Mouse (Mus musculus) brown adipose tissue, adult 24 weeks (tissue): ENCODE data around the gene Cpt1a. TPM values are rescaled to one million over a fixed set of nuclear protein-coding genes. Genes with fewer than 3 reads are reported as not detected.

Experiments
- H3K27ac ChIP-seq: fragments of 200-500 bp; replicated peaks from 2 replicates; pipeline ENCODE4 v1.5.1; 2012; ENCODE audit warnings: low read depth, mild to moderate bottlenecking, low read length
- H3K4me1 ChIP-seq: fragments of 200-500 bp; 2 replicates; pipeline ENCODE4 v1.6.1; 2012; ENCODE audit warnings: low read length, mixed read lengths; ENCODE audit not compliant: control insufficient read depth, insufficient read depth, insufficient read length
- H3K4me3 ChIP-seq: fragments of 200-500 bp; 2 replicates; pipeline ENCODE4 v1.5.1; 2012; ENCODE audit warnings: low read depth, mild to moderate bottlenecking, low read length, moderate library complexity; ENCODE audit not compliant: insufficient read depth
- polyA plus RNA-seq: library from polyadenylated mRNA; stranded (reverse); fragments of >200 nt; gene quantifications from 2 replicates; pipeline ENCODE4 v1.2.4, GENCODE M21; 2012; ENCODE audit not compliant: missing spikeins, insufficient read depth, insufficient read length

Gene Cpt1a
- polyA plus RNA-seq, 1 experiment: 10.0 TPM

- H3K27ac ChIP-seq: no peak overlapping the region
- H3K4me1 ChIP-seq: 0 out of 2 replicates have a peak, but pooled peaks cover 4% of the 10 kb centered on the region
- H3K4me3 ChIP-seq: no peak overlapping the region
Measured at GRCm38 (mm10) chr19:3320086-3320485, 2.0 kb upstream of the Cpt1a start.

GRCm38 (mm10) chr19:3320801-3321200 is 1.3 kb upstream of the Cpt1a start:
- no peak overlapping the region for H3K27ac ChIP-seq
- H3K4me3 ChIP-seq: no peak overlapping the region
- 0 out of 2 replicates have a peak, but pooled peaks cover 4% of the 10 kb centered on the region for H3K4me1 ChIP-seq

DNA sequence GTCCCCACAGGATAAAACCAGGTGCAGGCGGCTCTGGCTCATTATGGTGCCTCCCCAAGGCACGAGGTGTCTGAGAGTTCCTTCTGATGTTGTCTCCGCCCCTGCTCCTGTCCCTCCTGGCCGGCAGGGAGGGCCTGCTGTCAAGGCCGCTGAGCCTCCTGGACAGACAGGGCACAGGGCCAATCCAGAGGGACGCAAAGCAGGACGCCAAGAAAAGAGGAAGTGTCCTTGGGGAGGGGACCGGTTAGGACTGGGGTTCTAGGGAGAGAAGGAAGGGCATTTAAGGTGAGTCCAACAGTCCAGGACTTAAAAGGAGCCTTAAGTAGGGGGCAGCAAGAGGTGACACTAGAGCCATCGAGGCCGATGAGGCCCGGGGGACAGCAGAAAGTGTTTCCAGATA is 517 bp upstream of the Cpt1a start:
- Histone ChIP-seq H3K27ac (peak overlapping the region; percentile 18), H3K4me1 (peaks cover 12% of the 10 kb centered on the region), H3K4me3 (peak overlapping the region; percentile 65)

- H3K4me3 ChIP-seq: peak overlapping the region; percentile 88
- H3K27ac ChIP-seq: peak overlapping the region; percentile 94
- H3K4me1 ChIP-seq: peaks cover 12% of the 10 kb centered on the region
Measured at GRCm38 (mm10) chr19:3323201-3323621, 1.1 kb downstream of the Cpt1a start.

GRCm38 (mm10) chr19:3323753-3324270 is 1.7 kb downstream of the Cpt1a start:
- peak overlapping the region; percentile 94 for H3K27ac ChIP-seq
- peaks cover 12% of the 10 kb centered on the region for H3K4me1 ChIP-seq
- peak overlapping the region; percentile 88 for H3K4me3 ChIP-seq

DNA sequence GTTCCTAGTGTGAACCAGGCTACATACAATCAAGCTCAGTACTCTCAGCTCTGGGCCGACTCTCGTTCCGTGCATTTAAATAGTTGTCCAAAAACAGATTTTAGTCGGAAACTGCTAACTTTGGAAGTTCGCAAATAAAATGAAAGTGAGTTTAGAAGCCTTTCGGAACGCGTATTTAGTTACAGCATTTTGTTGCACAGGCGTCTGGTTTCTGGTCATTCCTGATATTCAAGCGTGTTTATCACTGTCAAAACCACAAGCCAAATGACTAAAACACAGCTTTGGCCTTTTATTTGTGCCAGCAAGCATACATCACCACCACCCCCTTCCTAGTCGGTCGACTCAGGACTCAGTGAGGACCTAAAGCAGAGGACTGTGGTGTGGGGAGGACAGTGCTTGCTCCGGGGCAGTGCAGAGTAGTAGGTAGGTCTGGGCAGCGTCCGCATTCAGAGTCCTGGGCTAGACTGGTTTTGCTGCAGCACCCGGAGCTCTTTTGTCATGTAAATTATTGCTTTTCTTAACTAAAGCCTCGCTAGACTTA is 2.2 kb downstream of the Cpt1a start:
- Histone ChIP-seq H3K4me3 (peak overlapping the region; percentile 88), H3K4me1 (peaks cover 12% of the 10 kb centered on the region), H3K27ac (peak overlapping the region; percentile 94)

- Histone ChIP-seq H3K4me1 (peaks cover 12% of the 10 kb centered on the region), H3K4me3 (peak overlapping the region; percentile 88), H3K27ac (peak overlapping the region; percentile 94)
Measured at GRCm38 (mm10) chr19:3324931-3325711, 3.0 kb downstream of the Cpt1a start.

GRCm38 (mm10) chr19:3325771-3326478 is 3.8 kb downstream of the Cpt1a start:
- Histone ChIP-seq H3K4me3 (peak overlapping the region; percentile 88), H3K27ac (peak overlapping the region; percentile 90), H3K4me1 (peaks cover 12% of the 10 kb centered on the region)

- Histone ChIP-seq H3K4me3 (no peak overlapping the region), H3K27ac (no peak overlapping the region), H3K4me1 (peaks cover 12% of the 10 kb centered on the region)
Measured at GRCm38 (mm10) chr19:3326479-3327047, 4.4 kb downstream of the Cpt1a start.

- Histone ChIP-seq H3K4me3 (no peak overlapping the region), H3K4me1 (peaks cover 32% of the 10 kb centered on the region), H3K27ac (no peak overlapping the region)
Measured at GRCm38 (mm10) chr19:3333247-3333646, 11.1 kb downstream of the Cpt1a start.

GRCm38 (mm10) chr19:3333694-3334515 is 11.8 kb downstream of the Cpt1a start:
- peaks cover 32% of the 10 kb centered on the region for H3K4me1 ChIP-seq

DNA sequence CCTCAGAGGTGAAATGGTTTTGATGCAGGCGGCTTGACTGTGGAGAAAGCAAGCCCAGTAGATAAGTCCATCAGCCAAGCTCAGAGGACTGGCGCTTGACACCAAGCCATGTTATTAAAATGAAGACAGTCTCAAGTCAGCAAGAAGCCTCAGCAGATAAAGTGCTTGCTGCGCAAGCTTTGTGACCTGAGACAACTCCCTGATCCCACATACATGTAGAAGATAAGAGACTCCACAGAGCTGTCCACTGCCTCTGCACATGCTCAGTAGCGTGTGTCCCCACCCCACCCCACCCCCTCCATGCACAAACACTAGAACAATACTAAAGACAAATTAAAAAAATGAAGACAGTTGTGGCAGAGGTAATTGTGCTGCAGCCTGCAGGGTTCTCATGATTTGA is 12.4 kb downstream of the Cpt1a start:
- H3K4me3 ChIP-seq: no peak overlapping the region
- H3K27ac ChIP-seq: no peak overlapping the region
- H3K4me1 ChIP-seq: peaks cover 32% of the 10 kb centered on the region

More at GRCm38 (mm10) chr19:3333694-3334515, 11.8 kb downstream of the Cpt1a start:
- no peak overlapping the region for H3K4me3 ChIP-seq
- H3K27ac ChIP-seq: no peak overlapping the region

GRCm38 (mm10) chr19:3335917-3336316 is 13.8 kb downstream of the Cpt1a start:
- Histone ChIP-seq H3K4me1 (peaks cover 32% of the 10 kb centered on the region), H3K4me3 (no peak overlapping the region), H3K27ac (no peak overlapping the region)

DNA sequence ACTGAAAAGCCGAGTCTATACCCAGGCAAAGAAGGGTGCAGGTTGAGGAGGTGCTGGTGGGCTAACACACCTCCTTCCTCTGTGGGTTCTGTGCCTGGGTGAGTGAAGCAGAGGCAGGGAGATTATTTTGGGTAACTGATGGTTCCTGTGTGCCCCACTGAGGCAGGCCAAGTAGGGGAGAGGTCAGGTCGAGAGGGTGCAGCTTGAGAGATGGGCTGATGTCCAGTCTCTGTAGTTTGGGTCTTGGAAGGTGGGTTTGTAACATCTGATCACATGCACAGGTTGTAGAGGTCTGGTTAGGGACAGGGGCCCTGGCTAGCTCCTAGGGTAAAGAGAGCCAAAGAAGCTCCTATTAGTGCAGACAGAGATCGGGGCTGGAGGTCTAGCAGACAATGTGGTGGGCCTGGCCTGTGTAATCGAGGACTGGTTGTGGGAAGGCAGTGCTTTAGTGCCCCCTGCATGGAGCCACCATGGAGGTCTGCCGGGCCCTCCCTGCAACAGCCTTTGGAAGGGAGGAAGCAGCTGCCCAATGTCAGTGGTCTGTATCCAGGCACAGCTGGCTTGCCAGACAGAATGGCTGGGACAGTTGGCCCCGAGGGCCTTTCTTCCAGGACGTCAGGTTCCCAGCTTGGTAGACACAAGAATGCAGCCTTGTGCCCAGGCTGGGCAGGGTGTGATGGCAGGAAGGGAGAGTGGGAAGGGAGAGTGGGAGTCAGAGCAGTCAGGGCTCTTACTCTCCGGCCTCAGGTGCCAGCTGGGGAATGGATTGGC is 14.5 kb downstream of the Cpt1a start:
- H3K27ac ChIP-seq: no peak overlapping the region
- H3K4me3 ChIP-seq: no peak overlapping the region
- peaks cover 32% of the 10 kb centered on the region for H3K4me1 ChIP-seq
